Mouse (Mus musculus): ENCODE results near the gene Olfr370. TPM values are rescaled to one million over a fixed set of nuclear protein-coding genes. Genes with fewer than 3 reads are reported as not detected.

The Olfr370 gene
- polyA plus RNA-seq, 1 experiment from 2014 or later = not detected

GRCm38 (mm10) chr8:83577384-83577791 is 41.8 kb downstream of the Olfr370 start:
- Histone ChIP-seq H3K9ac (no peak overlapping the region), H3K9me3 (no peaks in the 10 kb centered on the region), H3K4me3 (no peak overlapping the region), H3K36me3 (peaks cover 21% of the 10 kb centered on the region), H3K4me2 (replicated peaks) (no peak overlapping the region), H3K27ac (no peak overlapping the region), H3K4me1 (peaks cover 51% of the 10 kb centered on the region), H3K27me3 (replicated peaks) (no peaks in the 10 kb centered on the region)
- ATAC-seq (ENCODE audit: low FRiP score, low read depth) = no peak
- 66% methylated on average over 9 of the region's 9 CpGs for WGBS

GRCm38 (mm10) chr8:83578131-83579055 is 42.8 kb downstream of the Olfr370 start:
- no peak overlapping the region for H3K4me2 ChIP-seq (replicated peaks)
- ATAC-seq (ENCODE audit: low FRiP score, low read depth) = no peak
- peaks cover 56% of the 10 kb centered on the region for H3K4me1 ChIP-seq
- H3K9ac ChIP-seq = peak overlapping the region; percentile 38; the same call in 1 of the 2 replicates
- H3K36me3 ChIP-seq = peaks cover 12% of the 10 kb centered on the region
- H3K27me3 ChIP-seq (replicated peaks) = no peaks in the 10 kb centered on the region
- no peaks in the 10 kb centered on the region for H3K9me3 ChIP-seq
- no peak overlapping the region for H3K27ac ChIP-seq
- WGBS = 72% methylated on average over 17 of the region's 17 CpGs
- H3K4me3 ChIP-seq = no peak overlapping the region

- H3K4me2 ChIP-seq (replicated peaks) = no peak overlapping the region
- no peaks in the 10 kb centered on the region for H3K27me3 ChIP-seq (replicated peaks)
- H3K4me1 ChIP-seq = peaks cover 56% of the 10 kb centered on the region
- H3K9ac ChIP-seq = no peak overlapping the region
- H3K36me3 ChIP-seq = peaks cover 8% of the 10 kb centered on the region
- WGBS = 93% methylated on average over 8 of the region's 8 CpGs
- ATAC-seq (ENCODE audit: low FRiP score, low read depth) = no peak
- no peaks in the 10 kb centered on the region for H3K9me3 ChIP-seq
- H3K4me3 ChIP-seq = no peak overlapping the region
- H3K27ac ChIP-seq = no peak overlapping the region
These were observed 44.1 kb downstream of the Olfr370 start for GRCm38 (mm10) chr8:83579676-83580075.

- Histone ChIP-seq H3K4me3 (no peak overlapping the region), H3K27ac (no peak overlapping the region), H3K36me3 (peaks cover 6% of the 10 kb centered on the region; the same call in 1 of the 2 replicates), H3K9ac (no peak overlapping the region), H3K9me3 (no peaks in the 10 kb centered on the region), H3K4me1 (peaks cover 49% of the 10 kb centered on the region), H3K27me3 (replicated peaks) (no peaks in the 10 kb centered on the region), H3K4me2 (replicated peaks) (no peak overlapping the region)
- no peak for ATAC-seq (ENCODE audit: low FRiP score, low read depth)
- WGBS = 94% methylated on average over 8 of the region's 8 CpGs
These were observed 45.2 kb downstream of the Olfr370 start for GRCm38 (mm10) chr8:83580826-83581225.

GRCm38 (mm10) chr8:83582226-83582625 is 46.6 kb downstream of the Olfr370 start:
- ATAC-seq (ENCODE audit: low FRiP score, low read depth) = no peak
- no peaks in the 10 kb centered on the region for H3K27me3 ChIP-seq (replicated peaks)
- H3K36me3 ChIP-seq = peaks cover 7% of the 10 kb centered on the region
- WGBS = 92% methylated on average over 8 of the region's 8 CpGs
- H3K4me2 ChIP-seq (replicated peaks) = no peak overlapping the region
- no peaks in the 10 kb centered on the region for H3K9me3 ChIP-seq
- peaks cover 37% of the 10 kb centered on the region for H3K4me1 ChIP-seq
- H3K9ac ChIP-seq = no peak overlapping the region
- no peak overlapping the region for H3K4me3 ChIP-seq
- no peak overlapping the region for H3K27ac ChIP-seq

- WGBS = 89% methylated on average over 15 of the region's 15 CpGs
- no peak for ATAC-seq (ENCODE audit: low FRiP score, low read depth)
- H3K9ac ChIP-seq = no peak overlapping the region
These were observed 47.7 kb downstream of the Olfr370 start for GRCm38 (mm10) chr8:83583236-83583635.

GRCm38 (mm10) chr8:83584771-83585170 is 49.2 kb downstream of the Olfr370 start:
- Histone ChIP-seq H3K4me2 (replicated peaks) (no peak overlapping the region), H3K27me3 (replicated peaks) (no peaks in the 10 kb centered on the region), H3K27ac (no peak overlapping the region), H3K9me3 (no peaks in the 10 kb centered on the region), H3K36me3 (peaks cover 19% of the 10 kb centered on the region), H3K4me1 (peaks cover 21% of the 10 kb centered on the region), H3K4me3 (no peak overlapping the region), H3K9ac (no peak overlapping the region)
- WGBS = 97% methylated on average over 1 of the region's 1 CpGs
- ATAC-seq (ENCODE audit: low FRiP score, low read depth) = no peak

More at GRCm38 (mm10) chr8:83583236-83583635, 47.7 kb downstream of the Olfr370 start:
- Histone ChIP-seq H3K27ac (no peak overlapping the region), H3K27me3 (replicated peaks) (no peaks in the 10 kb centered on the region), H3K9me3 (no peaks in the 10 kb centered on the region), H3K36me3 (peaks cover 17% of the 10 kb centered on the region), H3K4me2 (replicated peaks) (no peak overlapping the region), H3K4me1 (peaks cover 30% of the 10 kb centered on the region), H3K4me3 (no peak overlapping the region)

- Histone ChIP-seq H3K9ac (no peak overlapping the region), H3K27me3 (replicated peaks) (no peaks in the 10 kb centered on the region), H3K27ac (no peak overlapping the region), H3K4me3 (no peak overlapping the region), H3K4me2 (replicated peaks) (no peak overlapping the region), H3K9me3 (no peaks in the 10 kb centered on the region), H3K36me3 (peaks cover 19% of the 10 kb centered on the region), H3K4me1 (peaks cover 22% of the 10 kb centered on the region)
- no peak for ATAC-seq (ENCODE audit: low FRiP score, low read depth)
- WGBS = 91% methylated on average over 3 of the region's 3 CpGs
These were observed 49.8 kb downstream of the Olfr370 start for GRCm38 (mm10) chr8:83585333-83585732.

GRCm38 (mm10) chr8:83587644-83588043 is 52.1 kb downstream of the Olfr370 start:
- Histone ChIP-seq H3K27ac (no peak overlapping the region), H3K9ac (no peak overlapping the region), H3K27me3 (replicated peaks) (no peaks in the 10 kb centered on the region), H3K4me2 (replicated peaks) (no peak overlapping the region), H3K4me3 (no peak overlapping the region), H3K36me3 (peaks cover 19% of the 10 kb centered on the region), H3K9me3 (no peaks in the 10 kb centered on the region), H3K4me1 (peaks cover 36% of the 10 kb centered on the region)
- 87% methylated on average over 6 of the region's 6 CpGs for WGBS
- no peak for ATAC-seq (ENCODE audit: low FRiP score, low read depth)

GRCm38 (mm10) chr8:83588886-83589285 is 53.3 kb downstream of the Olfr370 start:
- Histone ChIP-seq H3K27me3 (replicated peaks) (no peaks in the 10 kb centered on the region), H3K4me1 (peaks cover 38% of the 10 kb centered on the region), H3K27ac (no peak overlapping the region), H3K4me3 (no peak overlapping the region), H3K36me3 (peaks cover 14% of the 10 kb centered on the region), H3K9ac (no peak overlapping the region), H3K9me3 (no peaks in the 10 kb centered on the region), H3K4me2 (replicated peaks) (no peak overlapping the region)
- 95% methylated on average over 5 of the region's 5 CpGs for WGBS
- no peak for ATAC-seq (ENCODE audit: low FRiP score, low read depth)

- no peaks in the 10 kb centered on the region for H3K9me3 ChIP-seq
- peak overlapping the region; percentile 15; the same call in 1 of the 2 replicates for H3K4me2 ChIP-seq (replicated peaks)
- peaks cover 38% of the 10 kb centered on the region for H3K4me1 ChIP-seq
- peaks cover 13% of the 10 kb centered on the region for H3K36me3 ChIP-seq
- no peak overlapping the region for H3K4me3 ChIP-seq
- H3K27me3 ChIP-seq (replicated peaks) = no peaks in the 10 kb centered on the region
- no peak overlapping the region for H3K9ac ChIP-seq
- ATAC-seq (ENCODE audit: low FRiP score, low read depth) = no peak
- H3K27ac ChIP-seq = no peak overlapping the region
- 90% methylated on average over 7 of the region's 7 CpGs for WGBS
These were observed 55.0 kb downstream of the Olfr370 start for GRCm38 (mm10) chr8:83590488-83591023.

GRCm38 (mm10) chr8:83592682-83593081 is 57.1 kb downstream of the Olfr370 start:
- Histone ChIP-seq H3K36me3 (peaks cover 7% of the 10 kb centered on the region; the same call in 1 of the 2 replicates), H3K9me3 (no peaks in the 10 kb centered on the region), H3K9ac (peak overlapping the region; percentile 76), H3K4me3 (peak overlapping the region; percentile 59), H3K27me3 (replicated peaks) (no peaks in the 10 kb centered on the region), H3K27ac (no peak overlapping the region), H3K4me2 (replicated peaks) (peak overlapping the region; percentile 71), H3K4me1 (peaks cover 38% of the 10 kb centered on the region)
- no peak for ATAC-seq (ENCODE audit: low FRiP score, low read depth)
- WGBS = 70% methylated on average over 3 of the region's 3 CpGs

Measured in neural tube, embryonic 12.5 days (tissue).